Mouse (Mus musculus) hindbrain, postnatal 0 days (tissue): ENCODE measurements around the gene Pecam1. TPM values are rescaled to one million over a fixed set of nuclear protein-coding genes. Genes with fewer than 3 reads are reported as not detected.
"Not testable (repeated sequence)": the region's sequence is repeated elsewhere in the genome, so short reads cannot be mapped to it uniquely, and the experiment has no call there.

ENCODE experiments used
- ATAC-seq: fragments of 200-750 bp; cut with Nextera tagmentation; 2 replicates; pipeline ENCODE4 v1.8.0; 2017; ENCODE audit warnings: mild to moderate bottlenecking, moderate TSS enrichment, moderate library complexity
- DNase-seq: peaks from one replicate; pipeline ENCODE4 v3.0.0-alpha.2; 2015; ENCODE audit warnings: low spot score
- H3K27ac ChIP-seq: fragments of 300-500 bp; sonication (generic); 2 replicates; pipeline ENCODE4 v1.5.1; 2014; ENCODE audit warnings: mild to moderate bottlenecking
- H3K27me3 ChIP-seq: fragments of 300-500 bp; sonication (generic); 2 replicates; pipeline ENCODE4 v1.6.1; 2014; ENCODE audit warnings: low read length, mixed read lengths; ENCODE audit not compliant: insufficient read depth
- H3K36me3 ChIP-seq: fragments of 300-500 bp; sonication (generic); 2 replicates; pipeline ENCODE4 v1.6.1; 2014; ENCODE audit warnings: low read length, mixed read lengths; ENCODE audit not compliant: insufficient read depth
- H3K4me1 ChIP-seq: fragments of 300-500 bp; sonication (generic); 2 replicates; pipeline ENCODE4 v1.6.1; 2014; ENCODE audit warnings: antibody characterized with exemption, low read length, mixed read lengths; ENCODE audit not compliant: insufficient read depth
- H3K4me2 ChIP-seq: fragments of 300-500 bp; sonication (generic); 2 replicates; pipeline ENCODE4 v1.6.1; 2014; ENCODE audit warnings: low read depth, mild to moderate bottlenecking, low read length, moderate library complexity, mixed read lengths
- H3K4me3 ChIP-seq: fragments of 300-500 bp; sonication (generic); 2 replicates; pipeline ENCODE4 v1.5.1; 2014; ENCODE audit warnings: low read length
- H3K9ac ChIP-seq: fragments of 300-500 bp; sonication (generic); replicated peaks from 2 replicates; pipeline ENCODE4 v1.6.1; 2014; ENCODE audit warnings: mild to moderate bottlenecking, low read length, moderate library complexity, mixed read lengths
- H3K9me3 ChIP-seq: fragments of 300-500 bp; sonication (generic); 2 replicates; pipeline ENCODE4 v1.6.1; 2016; ENCODE audit warnings: low read length, mixed read lengths
- CTCF ChIP-seq: IDR thresholded peaks from 2 replicates; pipeline ENCODE4 v1.5.1; 2016; ENCODE audit warnings: antibody characterized with exemption, control low read depth, low read depth
- WGBS: fragments of 180-500 bp; shearing (Covaris S2); extraction: QIAGEN DNeasy Blood & Tissue Kit; methylation state at CpG from one replicate; pipeline ENCODE4 v1.1.7; 2014; 5-methylcytosine and 5-hydroxymethylcytosine counted together
- polyA plus RNA-seq: library from polyadenylated mRNA; unstranded; fragments of >200 nt; fragmentation: Nextera tagmentation; extraction: Ambion mirVana; gene quantifications from 2 replicates; pipeline ENCODE4 v1.2.1, GENCODE M21; 2015
- total RNA-seq: library from RNA; depleted of rRNA; stranded (reverse); fragments of >200 nt; gene quantifications from 2 replicates; pipeline ENCODE4 v1.2.3, GENCODE M21; 2014

The Pecam1 gene
- total and polyA plus RNA-seq, 2 experiments from 2014 or later, result 10.9 to 19.2 TPM

- Histone ChIP-seq H3K36me3 (no peaks in the 10 kb centered on the region), H3K27me3 (no peaks in the 10 kb centered on the region), H3K9me3 (0 out of 2 replicates have a peak, but pooled peaks cover 4% of the 10 kb centered on the region), H3K27ac (no peak overlapping the region), H3K4me1 (no peaks in the 10 kb centered on the region), H3K9ac (no peak overlapping the region), H3K4me2 (no peak overlapping the region), H3K4me3 (no peak overlapping the region)
- peak; percentile 37 for TF ChIP-seq CTCF
- DNase-seq (no peak), ATAC-seq (no peak)
- WGBS, result 92% methylated on average over 5 of the region's 5 CpGs
These were observed 5.5 kb downstream of the Pecam1 start for GRCm38 (mm10) chr11:106744949-106745348.

GRCm38 (mm10) chr11:106742388-106742841 lies 8.0 kb downstream of the Pecam1 start:
- ATAC-seq (no peak), DNase-seq (peak; percentile 77)
- H3K4me3 ChIP-seq, result no peak overlapping the region
- H3K9me3 ChIP-seq, result 0 out of 2 replicates have a peak, but pooled peaks cover 4% of the 10 kb centered on the region
- H3K4me2 ChIP-seq, result no peak overlapping the region
- peaks cover under 1% of the 10 kb centered on the region; the same call in 1 of the 2 replicates for H3K4me1 ChIP-seq
- no peak overlapping the region for H3K27ac ChIP-seq
- H3K9ac ChIP-seq, result no peak overlapping the region
- no peaks in the 10 kb centered on the region for H3K36me3 ChIP-seq
- 32% methylated on average over 6 of the region's 6 CpGs for WGBS
- peak; percentile 71 for TF ChIP-seq CTCF
- no peaks in the 10 kb centered on the region for H3K27me3 ChIP-seq

GRCm38 (mm10) chr11:106741826-106742225 lies 8.6 kb downstream of the Pecam1 start:
- H3K27ac ChIP-seq, result no peak overlapping the region
- H3K27me3 ChIP-seq, result no peaks in the 10 kb centered on the region
- DNase-seq (no peak), ATAC-seq (no peak)
- TF ChIP-seq CTCF, result no peak
- H3K9ac ChIP-seq, result no peak overlapping the region
- H3K36me3 ChIP-seq, result no peaks in the 10 kb centered on the region
- 92% methylated on average over 3 of the region's 3 CpGs for WGBS
- H3K4me3 ChIP-seq, result no peak overlapping the region
- no peak overlapping the region for H3K4me2 ChIP-seq
- peaks cover 7% of the 10 kb centered on the region; the same call in 1 of the 2 replicates for H3K4me1 ChIP-seq
- H3K9me3 ChIP-seq, result no peaks in the 10 kb centered on the region

GRCm38 (mm10) chr11:106741232-106741631 lies 9.2 kb downstream of the Pecam1 start:
- Histone ChIP-seq H3K9me3 (no peaks in the 10 kb centered on the region), H3K27me3 (no peaks in the 10 kb centered on the region), H3K36me3 (no peaks in the 10 kb centered on the region), H3K4me1 (peaks cover 11% of the 10 kb centered on the region; the same call in 1 of the 2 replicates), H3K4me2 (no peak overlapping the region), H3K4me3 (no peak overlapping the region), H3K9ac (no peak overlapping the region), H3K27ac (no peak overlapping the region)
- ATAC-seq (peak; percentile 45; the same call in 1 of the 2 replicates), DNase-seq (peak; percentile 72)
- WGBS, result 18% methylated on average over 6 of the region's 6 CpGs
- TF ChIP-seq CTCF, result no peak

- not testable (repeated sequence) for H3K4me2 ChIP-seq, H3K4me3 ChIP-seq, H3K27ac ChIP-seq, H3K27me3 ChIP-seq, H3K36me3 ChIP-seq, H3K9ac ChIP-seq, DNase-seq, ATAC-seq, H3K9me3 ChIP-seq
- H3K4me1 ChIP-seq, result peaks cover 11% of the 10 kb centered on the region; the same call in 1 of the 2 replicates
- WGBS, result 92% methylated on average over 8 of the region's 8 CpGs
These were observed 9.7 kb downstream of the Pecam1 start for GRCm38 (mm10) chr11:106740724-106741123.

- no peaks in the 10 kb centered on the region for H3K27me3 ChIP-seq
- no peaks in the 10 kb centered on the region for H3K36me3 ChIP-seq
- TF ChIP-seq CTCF, result no peak
- H3K4me2 ChIP-seq, result no peak overlapping the region
- no peak for DNase-seq
- WGBS, result 81% methylated on average over 2 of the region's 2 CpGs
- H3K4me3 ChIP-seq, result no peak overlapping the region
- no peaks in the 10 kb centered on the region for H3K9me3 ChIP-seq
- H3K27ac ChIP-seq, result no peak overlapping the region
- ATAC-seq, result no peak
- no peak overlapping the region for H3K9ac ChIP-seq
- peaks cover 11% of the 10 kb centered on the region; the same call in 1 of the 2 replicates for H3K4me1 ChIP-seq
These were observed 11.3 kb downstream of the Pecam1 start for GRCm38 (mm10) chr11:106739116-106739515.

- WGBS, result 7% methylated on average over 12 of the region's 12 CpGs
- DNase-seq (peak; percentile 69), ATAC-seq (peak; percentile 69; the same call in 1 of the 2 replicates)
- Histone ChIP-seq H3K27ac (peak overlapping the region; percentile 62), H3K9ac (peak overlapping the region; percentile 33; the same call in 1 of the 2 replicates), H3K4me1 (peaks cover 11% of the 10 kb centered on the region; the same call in 1 of the 2 replicates), H3K27me3 (no peaks in the 10 kb centered on the region), H3K4me3 (no peak overlapping the region), H3K4me2 (no peak overlapping the region), H3K36me3 (no peaks in the 10 kb centered on the region), H3K9me3 (no peaks in the 10 kb centered on the region)
- TF ChIP-seq CTCF, result no peak
These were observed 13.2 kb downstream of the Pecam1 start for GRCm38 (mm10) chr11:106737178-106737621.
